Mouse (Mus musculus): Measurements from ENCODE around the gene Abcg8.

- TF ChIP-seq POLR2A (IDR thresholded peaks at IDR 0.05; ENCODE audit: borderline replicate concordance, extremely low read depth, low read depth, low read length), result no peak
- TF ChIP-seq CTCF (IDR thresholded peaks at IDR 0.05; ENCODE audit: insufficient read depth, low read length), result no peak
Observed at GRCm38 (mm10) chr17:84636328-84636727, 39.8 kb upstream of the Abcg8 start.
